Mouse (Mus musculus) heart, postnatal 0 days (tissue): ENCODE data around the gene Synrg.

Experiments
- CTCF ChIP-seq: IDR thresholded peaks from 2 replicates; pipeline ENCODE4 v1.5.1; 2016; ENCODE audit warnings: antibody characterized with exemption, control low read depth, low read depth
- EP300 ChIP-seq: IDR thresholded peaks from 2 replicates; pipeline ENCODE4 v1.6.1; 2016; ENCODE audit warnings: antibody characterized with exemption, low read depth

- TF ChIP-seq CTCF (peak; percentile 29), EP300 (no peak)
Measured at GRCm38 (mm10) chr11:84028271-84029028, 64.2 kb downstream of the Synrg start.
